Mouse (Mus musculus): ENCODE measurements at regions not wholly inside any gene's neighbourhood (a gene's known extent, or its start where the extent isn't known, plus 50 kb on each side); places are given as distances from the start of the nearest gene placed in this dataset.

DNA sequence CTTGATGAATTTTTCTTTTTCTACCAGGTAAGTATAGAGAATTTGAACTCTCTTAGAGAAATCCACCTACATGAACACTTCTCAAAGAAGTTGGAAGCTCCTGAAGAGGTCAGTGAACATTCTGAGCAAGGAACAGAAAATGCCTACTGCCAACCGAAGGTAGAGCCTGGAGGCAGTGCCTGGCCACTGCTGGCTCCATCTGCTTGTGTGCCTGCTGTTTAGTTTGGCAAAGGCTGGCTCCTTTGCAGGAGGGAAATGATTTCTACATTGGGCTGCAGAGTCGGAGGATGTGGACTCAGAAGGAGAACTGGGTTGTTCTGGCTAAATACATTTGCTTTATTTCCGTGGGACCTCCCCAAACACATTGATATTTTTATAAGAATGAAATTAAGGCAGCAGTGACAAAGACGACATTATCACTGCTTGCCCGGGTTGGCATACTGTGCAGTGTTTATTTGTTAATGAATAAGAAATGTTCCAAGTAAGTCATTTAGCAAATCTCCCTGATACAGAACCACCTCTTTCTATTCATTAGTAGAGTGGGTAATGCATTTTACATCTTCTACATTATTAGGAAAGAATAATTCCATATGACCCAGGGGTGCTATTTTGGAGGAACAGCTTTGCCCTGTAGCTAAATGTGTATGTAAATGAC lies 139.3 kb upstream of the Col8a1 start:
- Histone ChIP-seq H3K27me3 (ENCODE audit: control insufficient read depth, insufficient read depth, low read length) (no peaks in the 10 kb centered on the region), H3K9me3 (ENCODE audit: control insufficient read depth, low read length) (no peaks in the 10 kb centered on the region), H3K27ac (replicated peaks; ENCODE audit: low read depth, low read length) (no peak overlapping the region), H3K4me1 (ENCODE audit: control insufficient read depth, insufficient read depth, low read length) (no peaks in the 10 kb centered on the region), H3K36me3 (ENCODE audit: control insufficient read depth, insufficient read depth, low read length) (no peaks in the 10 kb centered on the region), H3K9ac (ENCODE audit: low read depth, low read length, severe bottlenecking) (no peak overlapping the region), H3K4me3 (replicated peaks; ENCODE audit: low read length) (no peak overlapping the region), H3K4me2 (replicated peaks; ENCODE audit: low read depth, low read length, severe bottlenecking) (no peak overlapping the region)
- no peak for ATAC-seq (ENCODE audit: low FRiP score, low read depth)
- WGBS, result 68% methylated on average over 5 of the region's 5 CpGs
- DNase-seq (ENCODE audit: low spot score), result no peak
- no peak for TF ChIP-seq POLR2A (IDR thresholded peaks at IDR 0.05; ENCODE audit: borderline replicate concordance, extremely low read depth, insufficient read depth, insufficient read length)

GRCm38 (mm10) chr16:57901006-57901405 lies 146.5 kb upstream of the Col8a1 start:
- Histone ChIP-seq H3K27ac (replicated peaks; ENCODE audit: low read depth, low read length) (no peak overlapping the region), H3K4me1 (ENCODE audit: control insufficient read depth, insufficient read depth, low read length) (no peaks in the 10 kb centered on the region), H3K27me3 (ENCODE audit: control insufficient read depth, insufficient read depth, low read length) (no peaks in the 10 kb centered on the region), H3K9ac (ENCODE audit: low read depth, low read length, severe bottlenecking) (no peak overlapping the region), H3K4me3 (replicated peaks; ENCODE audit: low read length) (no peak overlapping the region), H3K4me2 (replicated peaks; ENCODE audit: low read depth, low read length, severe bottlenecking) (no peak overlapping the region), H3K36me3 (ENCODE audit: control insufficient read depth, insufficient read depth, low read length) (no peaks in the 10 kb centered on the region), H3K9me3 (ENCODE audit: control insufficient read depth, low read length) (no peaks in the 10 kb centered on the region)
- 78% methylated on average over 4 of the region's 4 CpGs for WGBS
- ATAC-seq (ENCODE audit: low FRiP score, low read depth) (no peak), DNase-seq (ENCODE audit: low spot score) (no peak)
- TF ChIP-seq POLR2A (IDR thresholded peaks at IDR 0.05; ENCODE audit: borderline replicate concordance, extremely low read depth, insufficient read depth, insufficient read length), result no peak

DNA sequence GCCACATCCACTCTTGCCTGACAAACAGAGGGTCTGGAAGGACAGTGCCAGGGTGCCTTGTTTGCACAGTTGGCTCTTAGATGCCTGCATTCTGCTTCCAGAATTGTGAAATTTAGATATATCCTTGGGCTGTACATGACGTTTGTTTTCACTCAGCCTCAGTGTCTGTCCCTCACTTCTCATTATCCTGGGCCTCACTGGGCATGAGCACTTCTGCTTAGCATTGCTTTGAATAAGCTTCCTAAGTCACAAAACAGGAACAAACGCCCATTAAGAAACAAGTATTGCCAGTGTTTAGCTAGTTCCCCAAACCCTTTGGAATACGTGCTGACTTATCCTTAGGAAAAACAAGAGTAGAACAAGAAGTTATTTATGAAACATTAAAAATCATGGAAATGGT lies 148.0 kb upstream of the Col8a1 start:
- no peak overlapping the region for H3K4me3 ChIP-seq (replicated peaks; ENCODE audit: low read length)
- no peaks in the 10 kb centered on the region for H3K36me3 ChIP-seq (ENCODE audit: control insufficient read depth, insufficient read depth, low read length)
- 66% methylated on average over 3 of the region's 3 CpGs for WGBS
- peak; percentile 34; the same call in 1 of the 2 replicates for ATAC-seq (ENCODE audit: low FRiP score, low read depth)
- no peak overlapping the region; the same call in 1 of the 2 replicates for H3K27ac ChIP-seq (replicated peaks; ENCODE audit: low read depth, low read length)
- H3K27me3 ChIP-seq (ENCODE audit: control insufficient read depth, insufficient read depth, low read length), result no peaks in the 10 kb centered on the region
- no peak for TF ChIP-seq POLR2A (IDR thresholded peaks at IDR 0.05; ENCODE audit: borderline replicate concordance, extremely low read depth, insufficient read depth, insufficient read length)
- no peaks in the 10 kb centered on the region for H3K9me3 ChIP-seq (ENCODE audit: control insufficient read depth, low read length)
- H3K9ac ChIP-seq (ENCODE audit: low read depth, low read length, severe bottlenecking), result no peak overlapping the region
- no peak for DNase-seq (ENCODE audit: low spot score)
- no peak overlapping the region for H3K4me2 ChIP-seq (replicated peaks; ENCODE audit: low read depth, low read length, severe bottlenecking)
- no peaks in the 10 kb centered on the region for H3K4me1 ChIP-seq (ENCODE audit: control insufficient read depth, insufficient read depth, low read length)

GRCm38 (mm10) chr16:57912001-57912400 lies 157.5 kb upstream of the Col8a1 start:
- Histone ChIP-seq H3K9me3 (ENCODE audit: control insufficient read depth, low read length) (no peaks in the 10 kb centered on the region), H3K4me1 (ENCODE audit: control insufficient read depth, insufficient read depth, low read length) (no peaks in the 10 kb centered on the region), H3K4me2 (replicated peaks; ENCODE audit: low read depth, low read length, severe bottlenecking) (no peak overlapping the region), H3K4me3 (replicated peaks; ENCODE audit: low read length) (no peak overlapping the region), H3K27ac (replicated peaks; ENCODE audit: low read depth, low read length) (no peak overlapping the region), H3K36me3 (ENCODE audit: control insufficient read depth, insufficient read depth, low read length) (no peaks in the 10 kb centered on the region), H3K27me3 (ENCODE audit: control insufficient read depth, insufficient read depth, low read length) (no peaks in the 10 kb centered on the region), H3K9ac (ENCODE audit: low read depth, low read length, severe bottlenecking) (no peak overlapping the region)
- TF ChIP-seq POLR2A (IDR thresholded peaks at IDR 0.05; ENCODE audit: borderline replicate concordance, extremely low read depth, insufficient read depth, insufficient read length), result no peak
- 67% methylated on average over 2 of the region's 2 CpGs for WGBS
- ATAC-seq (ENCODE audit: low FRiP score, low read depth), result no peak
- DNase-seq (ENCODE audit: low spot score), result no peak

DNA sequence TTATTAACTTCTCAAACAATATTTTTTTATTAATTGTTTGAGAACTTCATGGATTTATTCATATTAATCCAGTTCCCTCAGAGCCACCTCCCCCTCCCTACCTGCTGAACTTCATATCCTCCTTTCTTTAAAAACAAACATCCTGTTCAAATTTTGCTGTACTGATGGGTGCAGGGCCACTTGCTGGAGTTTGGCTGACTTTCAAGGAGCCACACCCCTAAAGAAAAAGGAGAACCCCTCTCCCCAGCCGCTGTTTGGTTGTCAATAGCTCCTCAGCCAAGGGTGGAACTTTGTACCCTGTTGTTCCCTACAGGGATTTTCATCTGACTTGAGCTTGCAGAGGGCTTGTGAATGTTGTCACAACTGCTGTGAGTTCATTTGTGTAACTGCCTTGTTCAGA lies 160.0 kb upstream of the Col8a1 start:
- Histone ChIP-seq H3K27me3 (ENCODE audit: control insufficient read depth, insufficient read depth, low read length) (no peaks in the 10 kb centered on the region), H3K4me3 (replicated peaks; ENCODE audit: low read length) (no peak overlapping the region), H3K4me2 (replicated peaks; ENCODE audit: low read depth, low read length, severe bottlenecking) (no peak overlapping the region), H3K9me3 (ENCODE audit: control insufficient read depth, low read length) (no peaks in the 10 kb centered on the region), H3K27ac (replicated peaks; ENCODE audit: low read depth, low read length) (no peak overlapping the region), H3K9ac (ENCODE audit: low read depth, low read length, severe bottlenecking) (no peak overlapping the region), H3K4me1 (ENCODE audit: control insufficient read depth, insufficient read depth, low read length) (no peaks in the 10 kb centered on the region), H3K36me3 (ENCODE audit: control insufficient read depth, insufficient read depth, low read length) (no peaks in the 10 kb centered on the region)
- no peak for TF ChIP-seq POLR2A (IDR thresholded peaks at IDR 0.05; ENCODE audit: borderline replicate concordance, extremely low read depth, insufficient read depth, insufficient read length)
- ATAC-seq (ENCODE audit: low FRiP score, low read depth) (no peak), DNase-seq (ENCODE audit: low spot score) (no peak)
- 79% methylated on average over 1 of the region's 1 CpGs for WGBS

Data from limb, embryonic 14.5 days (tissue).